Mouse (Mus musculus): Measurements from ENCODE around the gene Saa3. TPM values are rescaled to one million over a fixed set of nuclear protein-coding genes. Genes with fewer than 3 reads are reported as not detected.

Gene Saa3
- polyA plus RNA-seq, 1 experiment: 0.34 TPM

GRCm38 (mm10) chr7:46678417-46678816 is 37.1 kb downstream of the Saa3 start:
- Histone ChIP-seq H3K4me3 (ENCODE audit: insufficient read depth, poor library complexity, severe bottlenecking) (no peak overlapping the region), H3K79me3 (ENCODE audit: low read depth) (no peaks in the 10 kb centered on the region), H3K27me3 (ENCODE audit: control insufficient read depth, insufficient read depth, insufficient read length) (no peaks in the 10 kb centered on the region), H3K79me2 (ENCODE audit: control insufficient read depth, insufficient read depth) (no peaks in the 10 kb centered on the region), H3ac (ENCODE audit: control insufficient read depth, insufficient read length, low read depth) (no peak overlapping the region), H3K36me3 (ENCODE audit: control insufficient read depth, insufficient read depth) (no peaks in the 10 kb centered on the region)
- no peak for TF ChIP-seq MYOD1 (IDR thresholded peaks at IDR 0.05; ENCODE audit: control insufficient read depth, insufficient read length, low read depth)
- TF ChIP-seq CEBPB (IDR thresholded peaks at IDR 0.05; ENCODE audit: low read depth): no peak
- TF ChIP-seq MYOG (IDR thresholded peaks at IDR 0.05; ENCODE audit: control insufficient read depth, extremely low read depth, insufficient read length): no peak
- TF ChIP-seq FOSL1 (IDR thresholded peaks at IDR 0.05; ENCODE audit: insufficient read depth, low read length, poor library complexity, severe bottlenecking): no peak
- no peak for TF ChIP-seq MAX (IDR thresholded peaks at IDR 0.05)
- no peak for TF ChIP-seq CTCF (IDR thresholded peaks at IDR 0.05; ENCODE audit: control insufficient read depth, insufficient read depth, insufficient read length)
- no peak for TF ChIP-seq USF1 (IDR thresholded peaks at IDR 0.05; ENCODE audit: low read depth)

- no peak overlapping the region for H3ac ChIP-seq (ENCODE audit: control insufficient read depth, insufficient read length, low read depth)
- H3K79me2 ChIP-seq (ENCODE audit: control insufficient read depth, insufficient read depth): no peaks in the 10 kb centered on the region
- H3K4me3 ChIP-seq (ENCODE audit: insufficient read depth, poor library complexity, severe bottlenecking): no peak overlapping the region
- TF ChIP-seq CEBPB (IDR thresholded peaks at IDR 0.05; ENCODE audit: low read depth): no peak
- TF ChIP-seq MAX (IDR thresholded peaks at IDR 0.05): no peak
- TF ChIP-seq CTCF (IDR thresholded peaks at IDR 0.05; ENCODE audit: control insufficient read depth, insufficient read depth, insufficient read length): no peak
- TF ChIP-seq MYOD1 (IDR thresholded peaks at IDR 0.05; ENCODE audit: control insufficient read depth, insufficient read length, low read depth): no peak
- no peak for TF ChIP-seq MYOG (IDR thresholded peaks at IDR 0.05; ENCODE audit: control insufficient read depth, extremely low read depth, insufficient read length)
- no peak for TF ChIP-seq USF1 (IDR thresholded peaks at IDR 0.05; ENCODE audit: low read depth)
- no peak for TF ChIP-seq FOSL1 (IDR thresholded peaks at IDR 0.05; ENCODE audit: insufficient read depth, low read length, poor library complexity, severe bottlenecking)
- no peaks in the 10 kb centered on the region for H3K27me3 ChIP-seq (ENCODE audit: control insufficient read depth, insufficient read depth, insufficient read length)
- H3K36me3 ChIP-seq (ENCODE audit: control insufficient read depth, insufficient read depth): no peaks in the 10 kb centered on the region
- H3K79me3 ChIP-seq (ENCODE audit: low read depth): no peaks in the 10 kb centered on the region
Observed at GRCm38 (mm10) chr7:46676808-46677360, 38.6 kb downstream of the Saa3 start.

GRCm38 (mm10) chr7:46675886-46676285 is 39.6 kb downstream of the Saa3 start:
- H3K36me3 ChIP-seq (ENCODE audit: control insufficient read depth, insufficient read depth): no peaks in the 10 kb centered on the region
- H3K79me2 ChIP-seq (ENCODE audit: control insufficient read depth, insufficient read depth): no peaks in the 10 kb centered on the region
- H3K27me3 ChIP-seq (ENCODE audit: control insufficient read depth, insufficient read depth, insufficient read length): no peaks in the 10 kb centered on the region
- H3ac ChIP-seq (ENCODE audit: control insufficient read depth, insufficient read length, low read depth): no peak overlapping the region
- TF ChIP-seq MYOG (IDR thresholded peaks at IDR 0.05; ENCODE audit: control insufficient read depth, extremely low read depth, insufficient read length) (no peak), CTCF (IDR thresholded peaks at IDR 0.05; ENCODE audit: control insufficient read depth, insufficient read depth, insufficient read length) (no peak), FOSL1 (IDR thresholded peaks at IDR 0.05; ENCODE audit: insufficient read depth, low read length, poor library complexity, severe bottlenecking) (no peak), CEBPB (IDR thresholded peaks at IDR 0.05; ENCODE audit: low read depth) (no peak), MYOD1 (IDR thresholded peaks at IDR 0.05; ENCODE audit: control insufficient read depth, insufficient read length, low read depth) (no peak), USF1 (IDR thresholded peaks at IDR 0.05; ENCODE audit: low read depth) (no peak), MAX (IDR thresholded peaks at IDR 0.05) (no peak)
- H3K4me3 ChIP-seq (ENCODE audit: insufficient read depth, poor library complexity, severe bottlenecking): no peak overlapping the region
- H3K79me3 ChIP-seq (ENCODE audit: low read depth): no peaks in the 10 kb centered on the region

GRCm38 (mm10) chr7:46675061-46675460 is 40.4 kb downstream of the Saa3 start:
- H3K79me3 ChIP-seq (ENCODE audit: low read depth): no peaks in the 10 kb centered on the region
- TF ChIP-seq FOSL1 (IDR thresholded peaks at IDR 0.05; ENCODE audit: insufficient read depth, low read length, poor library complexity, severe bottlenecking): no peak
- no peak for TF ChIP-seq MAX (IDR thresholded peaks at IDR 0.05)
- no peak for TF ChIP-seq MYOD1 (IDR thresholded peaks at IDR 0.05; ENCODE audit: control insufficient read depth, insufficient read length, low read depth)
- no peak for TF ChIP-seq USF1 (IDR thresholded peaks at IDR 0.05; ENCODE audit: low read depth)
- TF ChIP-seq CTCF (IDR thresholded peaks at IDR 0.05; ENCODE audit: control insufficient read depth, insufficient read depth, insufficient read length): no peak
- TF ChIP-seq MYOG (IDR thresholded peaks at IDR 0.05; ENCODE audit: control insufficient read depth, extremely low read depth, insufficient read length): no peak
- no peak for TF ChIP-seq CEBPB (IDR thresholded peaks at IDR 0.05; ENCODE audit: low read depth)
- H3K79me2 ChIP-seq (ENCODE audit: control insufficient read depth, insufficient read depth): no peaks in the 10 kb centered on the region
- no peak overlapping the region for H3K4me3 ChIP-seq (ENCODE audit: insufficient read depth, poor library complexity, severe bottlenecking)
- no peaks in the 10 kb centered on the region for H3K27me3 ChIP-seq (ENCODE audit: control insufficient read depth, insufficient read depth, insufficient read length)
- no peaks in the 10 kb centered on the region for H3K36me3 ChIP-seq (ENCODE audit: control insufficient read depth, insufficient read depth)
- no peak overlapping the region for H3ac ChIP-seq (ENCODE audit: control insufficient read depth, insufficient read length, low read depth)

- Histone ChIP-seq H3ac (ENCODE audit: control insufficient read depth, insufficient read length, low read depth) (no peak within 1 kb of the TSS), H3K79me2 (ENCODE audit: control insufficient read depth, insufficient read depth) (no peaks in the 10 kb centered on the region), H3K27me3 (ENCODE audit: control insufficient read depth, insufficient read depth, insufficient read length) (no peaks in the 10 kb centered on the region), H3K4me3 (ENCODE audit: insufficient read depth, poor library complexity, severe bottlenecking) (no peak within 1 kb of the TSS), H3K79me3 (ENCODE audit: low read depth) (no peaks in the 10 kb centered on the region), H3K36me3 (ENCODE audit: control insufficient read depth, insufficient read depth) (no peaks in the 10 kb centered on the region)
- TF ChIP-seq CEBPB (IDR thresholded peaks at IDR 0.05; ENCODE audit: low read depth): no peak
- TF ChIP-seq MAX (IDR thresholded peaks at IDR 0.05): no peak
- no peak for TF ChIP-seq MYOD1 (IDR thresholded peaks at IDR 0.05; ENCODE audit: control insufficient read depth, insufficient read length, low read depth)
Observed at GRCm38 (mm10) chr7:46672160-46672672, 43.3 kb downstream of the Saa3 start, which contains the start of gene Tph1. TSS of gene Tph1 (minus strand) at chr7:46672537.

GRCm38 (mm10) chr7:46667256-46667655 is 48.2 kb downstream of the Saa3 start:
- Histone ChIP-seq H3K36me3 (ENCODE audit: control insufficient read depth, insufficient read depth) (no peaks in the 10 kb centered on the region), H3K79me2 (ENCODE audit: control insufficient read depth, insufficient read depth) (no peaks in the 10 kb centered on the region), H3ac (ENCODE audit: control insufficient read depth, insufficient read length, low read depth) (no peak overlapping the region), H3K4me3 (ENCODE audit: insufficient read depth, poor library complexity, severe bottlenecking) (no peak overlapping the region), H3K79me3 (ENCODE audit: low read depth) (no peaks in the 10 kb centered on the region), H3K27me3 (ENCODE audit: control insufficient read depth, insufficient read depth, insufficient read length) (peaks cover 17% of the 10 kb centered on the region)
- TF ChIP-seq MYOG (IDR thresholded peaks at IDR 0.05; ENCODE audit: control insufficient read depth, extremely low read depth, insufficient read length) (no peak), USF1 (IDR thresholded peaks at IDR 0.05; ENCODE audit: low read depth) (no peak), FOSL1 (IDR thresholded peaks at IDR 0.05; ENCODE audit: insufficient read depth, low read length, poor library complexity, severe bottlenecking) (no peak)
